Comparison of ENCODE assay signal across 8 mouse cellular contexts in the genomic region with DNA sequence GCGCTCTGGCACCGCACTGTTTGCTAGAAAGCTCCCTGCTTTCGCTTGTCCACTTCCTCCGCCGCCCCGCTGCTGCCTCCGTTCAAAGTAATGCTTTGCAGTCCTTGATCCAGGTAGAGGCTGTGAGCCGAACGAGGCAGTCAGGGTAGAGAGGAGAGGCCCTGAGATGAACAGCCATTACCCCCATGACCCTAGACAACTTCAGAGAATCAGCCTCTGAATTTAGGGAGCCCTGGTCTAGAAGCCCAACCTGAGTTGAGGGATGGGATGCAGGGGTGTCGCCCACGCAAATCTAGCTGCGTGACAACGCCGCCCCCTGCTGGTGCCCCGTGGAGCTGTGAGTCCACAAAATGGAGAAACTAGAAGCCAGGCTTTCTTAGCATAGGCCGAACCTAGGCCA. TPM values are rescaled to one million over a fixed set of nuclear protein-coding genes. Genes with fewer than 3 reads are reported as not detected.
DNase-seq lines count a peak whose midpoint lies in the region; ATAC-seq lines count a peak whose summit lies in the region.

No protein-coding gene starts in this region.

- intact Hi-C loops in left cerebral cortex, postnatal 14 days (cut with DNase I), result loop anchor here (5.0 to 10.0 kb wide), 4 partner anchors 861 to 1371 kb away; no protein-coding TSS in a partner anchor

- 4% methylated on average over 16 of the region's 16 CpGs for WGBS in intestine, embryonic 14.5 days

- H3K4me2 ChIP-seq in intestine, embryonic 14.5 days (ENCODE audit: low read length), result peak overlapping the region; percentile 82

- H3K36me3 ChIP-seq in intestine, embryonic 14.5 days (ENCODE audit: control insufficient read depth, insufficient read depth, low read length), result peaks cover 4% of the 10 kb centered on the region; the same call in 1 of the 2 replicates

- peak overlapping the region; percentile 74 for H3K4me3 ChIP-seq in intestine, embryonic 14.5 days (ENCODE audit: low read depth, low read length)

- peak overlapping the region; percentile 81 for H3K27ac ChIP-seq in intestine, embryonic 14.5 days (ENCODE audit: low read depth)

- no peaks in the 10 kb centered on the region; the same call in 1 of the 2 replicates for H3K4me1 ChIP-seq in intestine, embryonic 14.5 days (replicated peaks; ENCODE audit: control insufficient read depth, insufficient read depth, low read length)

- peak; percentile 79 for DNase-seq in adipocyte (ENCODE audit: low spot score)
- peak; percentile 87 for DNase-seq in embryo, embryonic 11 days
- DNase-seq in gastrocnemius, postnatal 25 days, result peak; percentile 78
- peak; percentile 99 for DNase-seq in intestine, embryonic 14.5 days (ENCODE audit: low spot score)
- DNase-seq in left cerebral cortex, postnatal 14 days (ENCODE audit: low spot score in 2 of 2), result peak; percentile 82 to 87
- DNase-seq in right cerebral cortex, postnatal 25 days, result peak; percentile 78
- DNase-seq in urinary bladder, postnatal 4 days (ENCODE audit: low spot score in 2 of 2), result peak; percentile 81 to 90

- peak; percentile 28 for ATAC-seq in intestine, embryonic 14.5 days (replicated peaks; ENCODE audit: low FRiP score, low TSS enrichment, low read depth)
- ATAC-seq in megakaryocyte-erythroid progenitor cell, adult 5-6 weeks (replicated peaks; ENCODE audit: low FRiP score, low TSS enrichment, poor library complexity, severe bottlenecking), result peak; percentile 53

- H3K9me3 ChIP-seq in intestine, embryonic 14.5 days (ENCODE audit: control insufficient read depth, low read length), result no peaks in the 10 kb centered on the region

- H3K9ac ChIP-seq in intestine, embryonic 14.5 days (ENCODE audit: low read length), result peak overlapping the region; percentile 63

- H3K27me3 ChIP-seq in intestine, embryonic 14.5 days (replicated peaks; ENCODE audit: control insufficient read depth, insufficient read depth, low read length), result no peaks in the 10 kb centered on the region

RNA-seq across cellular contexts. Expression of gene Tent5a, which starts 1.1 kb away (rescaled TPM):
- 1 to 10 TPM; 3.5 TPM for total RNA-seq in gastrocnemius, postnatal 25 days (2021)
- 14.1 and 15.1 TPM in 2 replicates for polyA plus RNA-seq in intestine, embryonic 14.5 days (2014; fragmentation: Nextera tagmentation; extraction: Ambion mirVana)
- total RNA-seq in left cerebral cortex, postnatal 14 days (2021), result 1 to 10 TPM; 2.2 to 3.1 TPM
- total RNA-seq in megakaryocyte-erythroid progenitor cell, adult 5-6 weeks (2014; fragmentation: Nextera tagmentation), result 26.0 and 27.2 TPM in 2 replicates
- 26.6 and 33.7 TPM in 2 replicates for total RNA-seq in megakaryocyte-erythroid progenitor cell, adult 5-6 weeks (2017)

RNA-seq across cellular contexts. Expression of gene Gm11114, which starts 15.7 kb away (rescaled TPM):
- total RNA-seq in gastrocnemius, postnatal 25 days (2021), result not detected
- polyA plus RNA-seq in intestine, embryonic 14.5 days (2014; fragmentation: Nextera tagmentation; extraction: Ambion mirVana), result not detected in 2 replicates
- not detected for total RNA-seq in left cerebral cortex, postnatal 14 days (2021)
- total RNA-seq in megakaryocyte-erythroid progenitor cell, adult 5-6 weeks (2014; fragmentation: Nextera tagmentation), result not detected in 2 replicates
- not detected in 2 replicates for total RNA-seq in megakaryocyte-erythroid progenitor cell, adult 5-6 weeks (2017)

Comparison
In these comparisons a context has a peak if more than half of its experiments do, and no peak if none do; other contexts are left out.
1. Peak in every context shown above with its lines: DNase-seq, ATAC-seq, H3K4me3 ChIP-seq and H3K27ac ChIP-seq.
2. RNA of gene Tent5a, which starts 1.1 kb away (total RNA-seq): 26.0 to 33.7 TPM in megakaryocyte-erythroid progenitor cell, adult 5-6 weeks; 3.5 TPM in gastrocnemius, postnatal 25 days and 2.2 to 3.1 TPM in left cerebral cortex, postnatal 14 days; every median in the first group is over 4 times any median in the second.